ENCODE assay signal across 8 mouse cellular contexts in the genomic region with DNA sequence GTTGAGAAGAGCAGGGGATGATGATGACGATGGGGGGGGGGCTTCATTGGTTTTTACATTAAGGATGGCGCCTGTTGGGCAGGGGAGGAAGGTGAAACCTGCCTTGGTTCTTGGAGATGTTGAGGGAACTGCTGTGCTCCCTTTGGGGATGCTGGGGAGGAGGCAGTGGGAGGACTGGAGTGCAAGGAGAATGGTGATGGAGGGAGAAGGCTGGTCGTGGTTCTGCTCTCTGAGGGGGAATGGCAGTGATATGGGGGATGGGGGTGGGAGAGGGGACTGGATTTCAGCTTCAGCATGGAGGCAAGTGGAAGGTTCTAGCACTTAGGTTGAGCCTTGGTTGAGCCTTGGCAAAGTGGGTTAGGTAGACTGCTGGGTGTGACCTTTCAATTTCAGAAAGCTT. TPM values are rescaled to one million over a fixed set of nuclear protein-coding genes. Genes with fewer than 3 reads are reported as not detected.
DNase-seq lines count a peak whose midpoint lies in the region; ATAC-seq and TF ChIP-seq lines count a peak whose summit lies in the region.

No protein-coding gene starts in this region.

- H3K9ac ChIP-seq in hindbrain, embryonic 16.5 days (ENCODE audit: low read depth, low read length) = peak overlapping the region; percentile 79
- H3K9ac ChIP-seq in midbrain, postnatal 0 days (replicated peaks; ENCODE audit: low read length, poor library complexity, severe bottlenecking) = peak overlapping the region; percentile 68

- 44% methylated on average over 3 of the region's 3 CpGs for WGBS in kidney, adult 2 months
- WGBS in embryonic facial prominence, embryonic 10.5 days = 23% methylated on average over 3 of the region's 3 CpGs
- 22% methylated on average over 3 of the region's 3 CpGs for WGBS in hindbrain, embryonic 16.5 days
- 15% methylated on average over 3 of the region's 3 CpGs for WGBS in midbrain, postnatal 0 days

- peaks cover 5% of the 10 kb centered on the region; the same call in 1 of the 2 replicates for H3K4me1 ChIP-seq in kidney, adult 2 months (ENCODE audit: control insufficient read depth, insufficient read depth, low read length)
- peaks cover 11% of the 10 kb centered on the region; the same call in 1 of the 2 replicates for H3K4me1 ChIP-seq in embryonic facial prominence, embryonic 10.5 days
- no peaks in the 10 kb centered on the region for H3K4me1 ChIP-seq in hindbrain, embryonic 16.5 days (ENCODE audit: control insufficient read depth, insufficient read depth, low read depth, low read length)
- no peaks in the 10 kb centered on the region for H3K4me1 ChIP-seq in midbrain, postnatal 0 days (ENCODE audit: insufficient read depth, low read length)

- H3K27ac ChIP-seq in kidney, adult 2 months (ENCODE audit: insufficient read depth, low read depth, low read length) = peak overlapping the region; percentile 52
- no peak overlapping the region for H3K27ac ChIP-seq in embryonic facial prominence, embryonic 10.5 days (replicated peaks)
- peak overlapping the region; percentile 86 for H3K27ac ChIP-seq in hindbrain, embryonic 16.5 days (ENCODE audit: low read depth, low read length)
- peak overlapping the region; percentile 83; the same call in 1 of the 2 replicates for H3K27ac ChIP-seq in midbrain, postnatal 0 days (ENCODE audit: low read depth, low read length)

- H3K4me2 ChIP-seq in hindbrain, embryonic 16.5 days (ENCODE audit: low read length) = peak overlapping the region; percentile 51
- peak overlapping the region; percentile 49 for H3K4me2 ChIP-seq in midbrain, postnatal 0 days (ENCODE audit: low read depth, low read length, poor library complexity, severe bottlenecking)

- H3K36me3 ChIP-seq in kidney, adult 2 months (ENCODE audit: control insufficient read depth, insufficient read depth, low read length) = no peaks in the 10 kb centered on the region
- H3K36me3 ChIP-seq in embryonic facial prominence, embryonic 10.5 days (replicated peaks) = no peaks in the 10 kb centered on the region
- no peaks in the 10 kb centered on the region for H3K36me3 ChIP-seq in hindbrain, embryonic 16.5 days (ENCODE audit: control insufficient read depth, insufficient read depth, low read length)
- no peaks in the 10 kb centered on the region for H3K36me3 ChIP-seq in midbrain, postnatal 0 days (ENCODE audit: insufficient read depth, low read length)

- H3K9me3 ChIP-seq in embryonic facial prominence, embryonic 10.5 days = no peaks in the 10 kb centered on the region
- no peaks in the 10 kb centered on the region for H3K9me3 ChIP-seq in hindbrain, embryonic 16.5 days (ENCODE audit: control insufficient read depth, low read length)
- H3K9me3 ChIP-seq in midbrain, postnatal 0 days (ENCODE audit: low read length) = no peaks in the 10 kb centered on the region

- no peak for DNase-seq in kidney, adult 2 months
- no peak for DNase-seq in kidney, adult 18-20 months
- DNase-seq in embryonic facial prominence, embryonic 10.5 days (ENCODE audit: low spot score) = peak; percentile 14
- no peak for DNase-seq in midbrain, postnatal 0 days (ENCODE audit: low spot score)
- no peak for DNase-seq in layer of hippocampus, postnatal 14 days (ENCODE audit: low spot score in 2 of 2)
- no peak for DNase-seq in right cerebral cortex, adult 2 months (ENCODE audit: low spot score in 2 of 2)

- no peak for ATAC-seq in hindbrain, embryonic 16.5 days
- no peak for ATAC-seq in midbrain, postnatal 0 days (ENCODE audit: low FRiP score)
- ATAC-seq in inflammation-experienced regulatory T-cells, adult 6 months = no peak

- peak overlapping the region; percentile 93 for H3K4me3 ChIP-seq in kidney, adult 2 months (ENCODE audit: insufficient read depth, low read depth, low read length)
- H3K4me3 ChIP-seq in embryonic facial prominence, embryonic 10.5 days = peak overlapping the region; percentile 65
- H3K4me3 ChIP-seq in hindbrain, embryonic 16.5 days (ENCODE audit: low read length) = peak overlapping the region; percentile 64
- H3K4me3 ChIP-seq in midbrain, postnatal 0 days (ENCODE audit: low read depth, low read length) = peak overlapping the region; percentile 60

- TF ChIP-seq CTCF in kidney, adult 2 months (conservative IDR thresholded peaks at IDR 0.05; ENCODE audit: insufficient read depth, insufficient read length, low read depth, low read length) = no peak
- TF ChIP-seq CTCF in midbrain, postnatal 0 days (IDR thresholded peaks at IDR 0.05) = no peak

- no peak for TF ChIP-seq POLR2A in kidney, adult 2 months (IDR thresholded peaks at IDR 0.05; ENCODE audit: low read depth, low read length)

- H3K27me3 ChIP-seq in kidney, adult 2 months (replicated peaks; ENCODE audit: control insufficient read depth, insufficient read depth, low read length) = no peaks in the 10 kb centered on the region
- H3K27me3 ChIP-seq in embryonic facial prominence, embryonic 10.5 days (replicated peaks; ENCODE audit: low read depth, poor library complexity, severe bottlenecking) = no peaks in the 10 kb centered on the region
- no peaks in the 10 kb centered on the region for H3K27me3 ChIP-seq in hindbrain, embryonic 16.5 days (replicated peaks; ENCODE audit: control insufficient read depth, insufficient read depth, low read length)
- H3K27me3 ChIP-seq in midbrain, postnatal 0 days (ENCODE audit: insufficient read depth, low read length) = no peaks in the 10 kb centered on the region

RNA-seq across cellular contexts. Expression of gene Fhl1, which starts 0.8 kb away (rescaled TPM):
- polyA plus RNA-seq in kidney, adult 2 months (2012; rRNA removed) = 155 and 165 TPM in 2 replicates
- 42.7 and 57.6 TPM in 2 replicates for polyA plus RNA-seq in embryonic facial prominence, embryonic 10.5 days (2016; fragmentation: Nextera tagmentation; extraction: Ambion mirVana)
- polyA plus RNA-seq in hindbrain, embryonic 16.5 days (2015; fragmentation: Nextera tagmentation; extraction: Ambion mirVana) = 212 and 226 TPM in 2 replicates
- 227 and 233 TPM in 2 replicates for total RNA-seq in midbrain, postnatal 0 days (2014; rRNA removed)
- polyA plus RNA-seq in midbrain, postnatal 0 days (2015; fragmentation: Nextera tagmentation; extraction: Ambion mirVana) = 231 and 234 TPM in 2 replicates
- not detected for polyA plus RNA-seq in inflammation-experienced regulatory T-cells, adult 6 months (2017; shearing (Covaris generic))
- 100 to 1,000 TPM; 108 to 124 TPM for total RNA-seq in layer of hippocampus, postnatal 14 days (2021)

Comparison
In these comparisons a context has a peak if more than half of its experiments do, and no peak if none do; other contexts are left out.
1. RNA of gene Fhl1, which starts 0.8 kb away (polyA plus RNA-seq): 231 to 234 TPM in midbrain, postnatal 0 days, 212 to 226 TPM in hindbrain, embryonic 16.5 days, 155 to 165 TPM in kidney, adult 2 months and 42.7 to 57.6 TPM in embryonic facial prominence, embryonic 10.5 days; not detected in inflammation-experienced regulatory T-cells, adult 6 months; every median in the first group is over 10 times any median in the second.
2. Peak in every context shown above with its lines, with median percentiles within 50 percentile points of each other: H3K4me3 ChIP-seq.